Mouse (Mus musculus) megakaryocyte, embryonic 14.5 days (primary cell): Measurements from ENCODE around the gene Nop14.

Experiments
- FLI1 ChIP-seq: IDR thresholded peaks from 2 replicates; pipeline ENCODE4 v1.6.1; 2012; ENCODE audit warnings: low read length, inconsistent platforms, mixed read lengths
- GATA1 ChIP-seq: IDR thresholded peaks from 3 replicates; pipeline ENCODE4 v1.6.1; 2012; ENCODE audit warnings: mixed read lengths, low read length, inconsistent platforms, borderline replicate concordance

GRCm38 (mm10) chr5:34632996-34633395 is 27.0 kb downstream of the Nop14 start:
- no peak for TF ChIP-seq GATA1
- no peak for TF ChIP-seq FLI1
